ENCODE assay signal across 8 mouse cellular contexts in genomic region chr1:92849491-92849890, GRCm38 (mm10). TPM values are rescaled to one million over a fixed set of nuclear protein-coding genes. Genes with fewer than 3 reads are reported as not detected.
A peak's percentile ranks its signal among the peaks of the same experiment; 100 is the strongest.
DNase-seq lines count a peak whose midpoint lies in the region; ATAC-seq and TF ChIP-seq lines count a peak whose summit lies in the region.

No protein-coding gene starts in this region.

- H3K4me1 ChIP-seq in forebrain, embryonic 10.5 days: peaks cover 53% of the 10 kb centered on the region
- H3K4me1 ChIP-seq in forebrain, embryonic 11.5 days (replicated peaks; ENCODE audit: control insufficient read depth, insufficient read depth, low read length): peaks cover 18% of the 10 kb centered on the region
- H3K4me1 ChIP-seq in ES-E14 (ENCODE audit: control insufficient read depth in 2 of 2, insufficient read depth in 2 of 2, low read length in 2 of 2, poor library complexity in 1 of 2): peaks cover 0 to 22% of the 10 kb centered on the region in 2 experiments; a peak in 2 of 4 replicates
- H3K4me1 ChIP-seq in hindbrain, embryonic 11.5 days (replicated peaks; ENCODE audit: control insufficient read depth, insufficient read depth, low read length): peaks cover 7% of the 10 kb centered on the region
- peaks cover 28% of the 10 kb centered on the region for H3K4me1 ChIP-seq in midbrain, embryonic 14.5 days (ENCODE audit: control insufficient read depth, insufficient read depth, low read length)

- DNase-seq in forebrain, embryonic 10.5 days (ENCODE audit: extremely low spot score, low spot score): no peak
- DNase-seq in forebrain, embryonic 11.5 days (ENCODE audit: low spot score): no peak
- DNase-seq in ES-E14 (ENCODE audit: low read depth, low spot score): no peak
- peak; percentile 10 for DNase-seq in hindbrain, embryonic 11.5 days (ENCODE audit: low spot score)
- peak; percentile 76 for DNase-seq in midbrain, embryonic 14.5 days
- DNase-seq in spleen, postnatal 14 days (ENCODE audit: low spot score in 2 of 2): no peak
- DNase-seq in embryo, embryonic 10.5 days (ENCODE audit: low spot score): no peak
- no peak for DNase-seq in cerebellum, adult 8-10 months

- H3K9ac ChIP-seq in forebrain, embryonic 11.5 days (ENCODE audit: low read length): no peak overlapping the region
- no peak overlapping the region for H3K9ac ChIP-seq in ES-E14 (ENCODE audit: insufficient read depth, low read depth, low read length, poor library complexity, severe bottlenecking)
- peak overlapping the region; percentile 63 for H3K9ac ChIP-seq in hindbrain, embryonic 11.5 days (ENCODE audit: low read depth, low read length)
- peak overlapping the region; percentile 84 for H3K9ac ChIP-seq in midbrain, embryonic 14.5 days (replicated peaks; ENCODE audit: low read length)

- no peak overlapping the region for H3K4me3 ChIP-seq in forebrain, embryonic 10.5 days
- no peak overlapping the region for H3K4me3 ChIP-seq in forebrain, embryonic 11.5 days (ENCODE audit: low read depth, low read length)
- no peak overlapping the region for H3K4me3 ChIP-seq in ES-E14 (ENCODE audit: insufficient read depth in 1 of 2, low read depth in 1 of 2, low read length in 2 of 2, poor library complexity in 1 of 2, severe bottlenecking in 1 of 2)
- no peak overlapping the region for H3K4me3 ChIP-seq in hindbrain, embryonic 11.5 days (ENCODE audit: low read depth, low read length)
- peak overlapping the region; percentile 57 for H3K4me3 ChIP-seq in midbrain, embryonic 14.5 days (replicated peaks; ENCODE audit: low read depth, low read length)

- H3K27ac ChIP-seq in forebrain, embryonic 10.5 days: peak overlapping the region; percentile 77
- H3K27ac ChIP-seq in forebrain, embryonic 11.5 days (ENCODE audit: low read depth, low read length): no peak overlapping the region
- H3K27ac ChIP-seq in ES-E14 (ENCODE audit: insufficient read depth, low read depth, low read length, poor library complexity, severe bottlenecking): no peak overlapping the region
- no peak overlapping the region for H3K27ac ChIP-seq in hindbrain, embryonic 11.5 days (ENCODE audit: low read depth, low read length)
- H3K27ac ChIP-seq in midbrain, embryonic 14.5 days (replicated peaks; ENCODE audit: low read depth, low read length): peak overlapping the region; percentile 94

- no peaks in the 10 kb centered on the region for H3K9me3 ChIP-seq in forebrain, embryonic 10.5 days
- no peaks in the 10 kb centered on the region for H3K9me3 ChIP-seq in forebrain, embryonic 11.5 days (ENCODE audit: control insufficient read depth, low read length)
- no peaks in the 10 kb centered on the region for H3K9me3 ChIP-seq in ES-E14 (ENCODE audit: control insufficient read depth, insufficient read depth, low read depth, low read length)
- no peaks in the 10 kb centered on the region for H3K9me3 ChIP-seq in hindbrain, embryonic 11.5 days (ENCODE audit: control insufficient read depth, low read length)
- H3K9me3 ChIP-seq in midbrain, embryonic 14.5 days (ENCODE audit: control insufficient read depth, low read length): no peaks in the 10 kb centered on the region

- no peaks in the 10 kb centered on the region; the same call in 1 of the 2 replicates for H3K27me3 ChIP-seq in forebrain, embryonic 10.5 days (ENCODE audit: poor library complexity, severe bottlenecking)
- no peaks in the 10 kb centered on the region for H3K27me3 ChIP-seq in forebrain, embryonic 11.5 days (ENCODE audit: control insufficient read depth, insufficient read depth, low read length)
- H3K27me3 ChIP-seq in hindbrain, embryonic 11.5 days (ENCODE audit: control insufficient read depth, insufficient read depth, low read length): no peaks in the 10 kb centered on the region
- H3K27me3 ChIP-seq in midbrain, embryonic 14.5 days (ENCODE audit: control insufficient read depth, insufficient read depth, low read length): no peaks in the 10 kb centered on the region

- in situ Hi-C loops in ES-E14 (cut with MboI; ENCODE audit: low sequenced_read_pairs in 2 of 2, unreplicated experiment in 2 of 2): no loop called here

- ATAC-seq in forebrain, embryonic 11.5 days (replicated peaks; ENCODE audit: low FRiP score): no peak
- no peak for ATAC-seq in hindbrain, embryonic 11.5 days (ENCODE audit: low FRiP score)
- no peak for ATAC-seq in midbrain, embryonic 14.5 days (ENCODE audit: low FRiP score, low TSS enrichment)

- WGBS in forebrain, embryonic 10.5 days: 79% methylated on average over 2 of the region's 2 CpGs
- WGBS in forebrain, embryonic 11.5 days: 64% methylated on average over 2 of the region's 2 CpGs
- WGBS in hindbrain, embryonic 11.5 days: 63% methylated on average over 2 of the region's 2 CpGs
- 67% methylated on average over 2 of the region's 2 CpGs for WGBS in midbrain, embryonic 14.5 days

- peaks cover 83% of the 10 kb centered on the region for H3K36me3 ChIP-seq in forebrain, embryonic 10.5 days (replicated peaks)
- H3K36me3 ChIP-seq in forebrain, embryonic 11.5 days (ENCODE audit: control insufficient read depth, insufficient read depth, low read length): peaks cover 5% of the 10 kb centered on the region; the same call in 1 of the 2 replicates
- peaks cover 6% of the 10 kb centered on the region; the same call in 1 of the 2 replicates for H3K36me3 ChIP-seq in ES-E14 (ENCODE audit: control insufficient read depth, insufficient read depth, low read length, poor library complexity, severe bottlenecking)
- peaks cover 5% of the 10 kb centered on the region; the same call in 1 of the 2 replicates for H3K36me3 ChIP-seq in hindbrain, embryonic 11.5 days (ENCODE audit: control insufficient read depth, insufficient read depth, low read length)
- peaks cover 26% of the 10 kb centered on the region for H3K36me3 ChIP-seq in midbrain, embryonic 14.5 days (ENCODE audit: control insufficient read depth, insufficient read depth, low read length)

- H3K4me2 ChIP-seq in forebrain, embryonic 11.5 days (ENCODE audit: low read depth, low read length, severe bottlenecking): no peak overlapping the region
- H3K4me2 ChIP-seq in hindbrain, embryonic 11.5 days (replicated peaks; ENCODE audit: low read depth, low read length): peak overlapping the region; percentile 48
- H3K4me2 ChIP-seq in midbrain, embryonic 14.5 days (ENCODE audit: low read length): peak overlapping the region; percentile 81

TF ChIP-seq in ES-E14, 5 proteins besides CTCF, POLR2A, EP300 and RAD21:
- TF ChIP-seq CHD2 (IDR thresholded peaks at IDR 0.05; ENCODE audit: low read depth, low read length) (no peak), MAFK (IDR thresholded peaks at IDR 0.05; ENCODE audit: insufficient read depth, low read depth, low read length) (0 out of 2 replicates have a peak, but pooled peaks have one; percentile 15), ZC3H11A (IDR thresholded peaks at IDR 0.05; ENCODE audit: borderline replicate concordance, low read depth, low read length) (no peak)

RNA-seq across cellular contexts. Expression of gene Gpc1, which starts 18.0 kb away (rescaled TPM):
- polyA plus RNA-seq in forebrain, embryonic 10.5 days (2016; fragmentation: Nextera tagmentation; extraction: Ambion mirVana): 95.2 and 99.2 TPM in 2 replicates
- polyA plus RNA-seq in forebrain, embryonic 11.5 days (2014; fragmentation: Nextera tagmentation; extraction: Ambion mirVana): 139 and 154 TPM in 2 replicates
- 38.0 and 49.9 TPM in 2 replicates for total RNA-seq in ES-E14 (2012; rRNA removed)
- 31.1 and 35.9 TPM in 2 replicates for polyA plus RNA-seq in hindbrain, embryonic 11.5 days (2014; fragmentation: Nextera tagmentation; extraction: Ambion mirVana)
- polyA plus RNA-seq in midbrain, embryonic 14.5 days (2014; fragmentation: Nextera tagmentation; extraction: Ambion mirVana): 64.8 and 65.7 TPM in 2 replicates

RNA-seq across cellular contexts. Expression of gene Ankmy1, which starts 53.2 kb away (rescaled TPM):
- 0.34 and 0.90 TPM in 2 replicates for polyA plus RNA-seq in forebrain, embryonic 10.5 days (2016; fragmentation: Nextera tagmentation; extraction: Ambion mirVana)
- 1.5 and 1.8 TPM in 2 replicates for polyA plus RNA-seq in forebrain, embryonic 11.5 days (2014; fragmentation: Nextera tagmentation; extraction: Ambion mirVana)
- total RNA-seq in ES-E14 (2012; rRNA removed): 0.71 and 1.6 TPM in 2 replicates
- 0.35 and 0.80 TPM in 2 replicates for polyA plus RNA-seq in hindbrain, embryonic 11.5 days (2014; fragmentation: Nextera tagmentation; extraction: Ambion mirVana)
- polyA plus RNA-seq in midbrain, embryonic 14.5 days (2014; fragmentation: Nextera tagmentation; extraction: Ambion mirVana): 1.6 and 2.6 TPM in 2 replicates

RNA-seq across cellular contexts. Expression of gene Dusp28, which starts 57.3 kb away (rescaled TPM):
- polyA plus RNA-seq in forebrain, embryonic 10.5 days (2016; fragmentation: Nextera tagmentation; extraction: Ambion mirVana): 14.3 and 14.8 TPM in 2 replicates
- polyA plus RNA-seq in forebrain, embryonic 11.5 days (2014; fragmentation: Nextera tagmentation; extraction: Ambion mirVana): 16.0 and 19.0 TPM in 2 replicates
- total RNA-seq in ES-E14 (2012; rRNA removed): 4.8 and 6.0 TPM in 2 replicates
- 7.8 and 8.5 TPM in 2 replicates for polyA plus RNA-seq in hindbrain, embryonic 11.5 days (2014; fragmentation: Nextera tagmentation; extraction: Ambion mirVana)
- 14.2 and 14.4 TPM in 2 replicates for polyA plus RNA-seq in midbrain, embryonic 14.5 days (2014; fragmentation: Nextera tagmentation; extraction: Ambion mirVana)

Comparison
In these comparisons a context has a peak if more than half of its experiments do, and no peak if none do; other contexts are left out.
1. H3K27ac ChIP-seq: peak in forebrain, embryonic 10.5 days (single experiment) and midbrain, embryonic 14.5 days (single experiment); none in forebrain, embryonic 11.5 days (single experiment), ES-E14 (single experiment) and hindbrain, embryonic 11.5 days (single experiment).
2. DNase-seq: peak in hindbrain, embryonic 11.5 days (single experiment) and midbrain, embryonic 14.5 days (single experiment); none in forebrain, embryonic 10.5 days (single experiment), forebrain, embryonic 11.5 days (single experiment), ES-E14 (single experiment), spleen, postnatal 14 days (0 of 2), embryo, embryonic 10.5 days (single experiment) and cerebellum, adult 8-10 months (single experiment).
3. H3K9ac ChIP-seq: peak in hindbrain, embryonic 11.5 days (single experiment) and midbrain, embryonic 14.5 days (single experiment); none in forebrain, embryonic 11.5 days (single experiment) and ES-E14 (single experiment).